Mouse (Mus musculus): ENCODE data around the gene Ctc1.
A peak's percentile ranks its signal among the peaks of the same experiment; 100 is the strongest.

DNA sequence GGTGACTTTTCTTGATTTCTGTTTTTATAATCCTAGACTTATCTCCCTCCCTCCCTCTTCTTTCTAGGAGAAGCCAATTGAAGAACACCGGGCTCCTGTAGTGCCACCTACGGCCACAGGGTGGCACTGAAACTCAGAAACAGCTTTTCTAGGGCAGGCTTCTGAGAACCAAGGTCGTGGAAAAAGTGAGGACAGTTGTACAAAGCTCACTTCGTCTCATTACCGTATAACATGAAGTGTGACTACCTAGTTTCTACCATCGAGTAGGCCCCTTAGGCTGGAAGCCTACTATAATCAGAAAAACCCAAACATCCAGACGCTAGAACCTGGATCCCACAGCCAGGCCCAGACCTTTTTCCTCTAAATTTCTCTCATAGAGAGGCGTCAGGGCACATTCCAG, 51.2 kb downstream of the Ctc1 start:
- peak; percentile 81 for TF ChIP-seq CTCF (IDR thresholded peaks at IDR 0.05; ENCODE audit: insufficient read depth, low read length)
- TF ChIP-seq POLR2A (IDR thresholded peaks at IDR 0.05; ENCODE audit: borderline replicate concordance, extremely low read depth, low read depth, low read length): no peak
